Mouse (Mus musculus) midbrain, postnatal 0 days (tissue): ENCODE measurements at regions not wholly inside any gene's neighbourhood (a gene's known extent, or its start where the extent isn't known, plus 50 kb on each side); places are given as distances from the start of the nearest gene placed in this dataset.

ENCODE experiments used
- ATAC-seq: fragments of 200-750 bp; cut with Nextera tagmentation; 2 replicates; pipeline ENCODE4 v1.8.0; 2017; ENCODE audit warnings: moderate number of reproducible peaks, mild to moderate bottlenecking, moderate TSS enrichment, moderate library complexity; ENCODE audit not compliant: low FRiP score
- DNase-seq: peaks from one replicate; pipeline ENCODE4 v3.0.0-alpha.2; 2015; ENCODE audit warnings: low spot score
- H3K27ac ChIP-seq: fragments of 300-500 bp; sonication (generic); 2 replicates; pipeline ENCODE4 v1.5.1; 2014; ENCODE audit warnings: low read depth, mild to moderate bottlenecking, low read length, mixed read lengths
- H3K27me3 ChIP-seq: fragments of 300-500 bp; sonication (generic); 2 replicates; pipeline ENCODE4 v1.6.1; 2014; ENCODE audit warnings: low read length, control low read depth, mixed read lengths; ENCODE audit not compliant: insufficient read depth
- H3K36me3 ChIP-seq: fragments of 300-500 bp; sonication (generic); 2 replicates; pipeline ENCODE4 v1.6.1; 2014; ENCODE audit warnings: low read length, control low read depth, mixed read lengths; ENCODE audit not compliant: insufficient read depth
- H3K4me1 ChIP-seq: fragments of 300-500 bp; sonication (generic); 2 replicates; pipeline ENCODE4 v1.6.1; 2014; ENCODE audit warnings: mild to moderate bottlenecking, control low read depth, antibody characterized with exemption, low read length, mixed read lengths; ENCODE audit not compliant: insufficient read depth
- H3K4me2 ChIP-seq: fragments of 300-500 bp; sonication (generic); 2 replicates; pipeline ENCODE4 v1.6.1; 2014; ENCODE audit warnings: low read depth, mild to moderate bottlenecking, low read length, mixed read lengths; ENCODE audit not compliant: poor library complexity, severe bottlenecking
- H3K4me3 ChIP-seq: fragments of 300-500 bp; sonication (generic); 2 replicates; pipeline ENCODE4 v1.5.1; 2014; ENCODE audit warnings: low read depth, mild to moderate bottlenecking, low read length, moderate library complexity
- H3K9ac ChIP-seq: fragments of 300-500 bp; sonication (generic); replicated peaks from 2 replicates; pipeline ENCODE4 v1.6.1; 2014; ENCODE audit warnings: mild to moderate bottlenecking, low read length, moderate library complexity, mixed read lengths; ENCODE audit not compliant: poor library complexity, severe bottlenecking
- H3K9me3 ChIP-seq: fragments of 300-500 bp; sonication (generic); 2 replicates; pipeline ENCODE4 v1.6.1; 2016; ENCODE audit warnings: low read length, control low read depth
- CTCF ChIP-seq: IDR thresholded peaks from 2 replicates; pipeline ENCODE4 v1.5.1; 2016; ENCODE audit warnings: antibody characterized with exemption, mild to moderate bottlenecking
- WGBS: fragments of 180-500 bp; shearing (Covaris S2); extraction: QIAGEN DNeasy Blood & Tissue Kit; methylation state at CpG from one replicate; pipeline ENCODE4 v1.1.7; 2014; 5-methylcytosine and 5-hydroxymethylcytosine counted together

DNA sequence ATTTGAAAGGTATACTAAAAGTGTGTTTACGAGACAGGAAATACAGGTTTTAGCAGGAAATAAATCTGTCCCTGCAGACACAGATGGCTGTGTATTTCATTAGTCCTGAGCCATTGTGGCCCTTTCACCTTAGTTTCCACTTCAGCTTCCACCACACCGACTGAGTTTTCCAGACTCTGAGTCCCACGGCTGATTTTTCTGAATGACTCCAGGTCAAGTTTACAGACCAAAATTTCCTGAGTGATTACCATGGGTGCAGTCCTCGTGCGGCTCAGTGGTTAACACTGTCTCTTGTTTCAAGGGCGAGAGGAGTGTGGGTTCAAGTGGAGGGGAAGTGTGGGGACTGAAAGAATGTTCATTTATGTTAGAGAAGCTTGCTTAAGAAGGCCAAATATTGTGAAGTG, 365.1 kb upstream of the Arglu1 start:
- H3K4me1 ChIP-seq, result no peaks in the 10 kb centered on the region
- no peaks in the 10 kb centered on the region for H3K36me3 ChIP-seq
- DNase-seq (no peak), ATAC-seq (no peak)
- H3K4me2 ChIP-seq, result no peak overlapping the region
- H3K9me3 ChIP-seq, result no peaks in the 10 kb centered on the region
- TF ChIP-seq CTCF, result no peak
- no peak overlapping the region for H3K4me3 ChIP-seq
- 87% methylated on average over 6 of the region's 6 CpGs for WGBS
- no peak overlapping the region for H3K9ac ChIP-seq
- H3K27me3 ChIP-seq, result no peaks in the 10 kb centered on the region
- no peak overlapping the region for H3K27ac ChIP-seq

DNA sequence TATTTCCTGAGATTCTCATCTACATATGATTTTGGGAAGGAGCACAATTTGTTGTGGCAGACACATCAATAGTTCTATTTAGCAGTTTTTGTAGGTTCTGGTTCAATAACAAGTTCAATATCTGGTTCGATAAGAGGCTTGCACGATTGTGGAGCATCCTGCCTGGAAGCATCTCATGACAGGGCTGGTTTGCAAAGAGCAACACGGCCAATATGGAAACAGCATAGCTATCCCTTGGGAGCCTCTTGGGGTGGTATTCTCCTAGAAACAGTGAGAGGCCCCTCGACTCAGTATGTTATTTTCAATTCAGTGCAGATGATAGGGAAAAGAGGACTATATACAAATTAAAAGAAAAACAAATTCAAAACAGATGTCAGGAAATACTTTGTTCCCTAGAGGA, 364.5 kb upstream of the Arglu1 start:
- no peak overlapping the region for H3K9ac ChIP-seq
- H3K4me2 ChIP-seq, result no peak overlapping the region
- 77% methylated on average over 4 of the region's 4 CpGs for WGBS
- TF ChIP-seq CTCF, result no peak
- no peaks in the 10 kb centered on the region for H3K9me3 ChIP-seq
- H3K27ac ChIP-seq, result no peak overlapping the region
- H3K4me3 ChIP-seq, result no peak overlapping the region
- DNase-seq (no peak), ATAC-seq (no peak)
- no peaks in the 10 kb centered on the region for H3K36me3 ChIP-seq
- H3K4me1 ChIP-seq, result no peaks in the 10 kb centered on the region
- H3K27me3 ChIP-seq, result no peaks in the 10 kb centered on the region

DNA sequence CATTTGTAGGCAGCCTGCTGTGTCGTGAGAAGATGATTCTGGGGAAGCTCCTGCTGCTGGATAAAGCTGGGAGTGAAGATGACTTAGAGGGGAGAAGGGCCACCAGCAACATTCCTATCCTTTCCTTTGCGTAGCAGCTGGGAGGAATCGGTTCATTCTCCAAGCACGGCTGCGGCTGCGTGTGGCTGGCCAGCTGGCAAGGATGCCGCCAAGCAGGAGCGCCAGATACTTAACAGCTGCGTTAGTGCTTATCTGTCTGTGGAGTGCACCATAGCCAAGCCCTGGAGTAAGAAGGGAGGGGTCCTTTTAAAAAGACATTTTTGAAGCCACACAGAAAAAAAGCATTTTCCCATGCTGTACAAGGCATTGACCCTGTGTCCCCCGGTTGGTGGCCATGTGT, 361.4 kb upstream of the Arglu1 start:
- Histone ChIP-seq H3K36me3 (no peaks in the 10 kb centered on the region), H3K27me3 (no peaks in the 10 kb centered on the region), H3K9me3 (no peaks in the 10 kb centered on the region), H3K27ac (no peak overlapping the region), H3K9ac (no peak overlapping the region), H3K4me3 (no peak overlapping the region), H3K4me2 (no peak overlapping the region), H3K4me1 (no peaks in the 10 kb centered on the region)
- WGBS, result 79% methylated on average over 10 of the region's 10 CpGs
- peak; percentile 44 for DNase-seq
- TF ChIP-seq CTCF, result no peak
- ATAC-seq, result no peak

- Histone ChIP-seq H3K4me1 (no peaks in the 10 kb centered on the region), H3K9ac (no peak overlapping the region), H3K4me3 (no peak overlapping the region), H3K36me3 (no peaks in the 10 kb centered on the region), H3K27me3 (no peaks in the 10 kb centered on the region), H3K27ac (no peak overlapping the region), H3K9me3 (no peaks in the 10 kb centered on the region), H3K4me2 (no peak overlapping the region)
- DNase-seq (peak; percentile 16), ATAC-seq (no peak)
- 78% methylated on average over 11 of the region's 11 CpGs for WGBS
- TF ChIP-seq CTCF, result no peak
Measured at GRCm38 (mm10) chr8:9050740-9051475, 360.6 kb upstream of the Arglu1 start.

GRCm38 (mm10) chr8:9048116-9048515, 357.8 kb upstream of the Arglu1 start:
- ATAC-seq (no peak), DNase-seq (peak; percentile 26)
- Histone ChIP-seq H3K27me3 (no peaks in the 10 kb centered on the region), H3K4me2 (no peak overlapping the region), H3K9me3 (no peaks in the 10 kb centered on the region), H3K4me1 (no peaks in the 10 kb centered on the region), H3K27ac (no peak overlapping the region), H3K9ac (no peak overlapping the region), H3K36me3 (no peaks in the 10 kb centered on the region), H3K4me3 (no peak overlapping the region)
- WGBS, result 69% methylated on average over 14 of the region's 14 CpGs
- TF ChIP-seq CTCF, result no peak

- H3K4me2 ChIP-seq, result no peak overlapping the region
- DNase-seq (no peak), ATAC-seq (no peak)
- no peak overlapping the region for H3K9ac ChIP-seq
- no peak for TF ChIP-seq CTCF
- H3K9me3 ChIP-seq, result no peaks in the 10 kb centered on the region
- H3K36me3 ChIP-seq, result no peaks in the 10 kb centered on the region
- WGBS, result 81% methylated on average over 10 of the region's 10 CpGs
- no peaks in the 10 kb centered on the region for H3K4me1 ChIP-seq
- H3K27me3 ChIP-seq, result no peaks in the 10 kb centered on the region
- H3K4me3 ChIP-seq, result no peak overlapping the region
- H3K27ac ChIP-seq, result no peak overlapping the region
Measured at GRCm38 (mm10) chr8:9042835-9043792, 352.8 kb upstream of the Arglu1 start.
